Mouse (Mus musculus): ENCODE measurements around the gene Nova2.

Nova2 gene

GRCm38 (mm10) chr7:18987747-18988146 is 62.1 kb downstream of the Nova2 start:
- no peak for DNase-seq (ENCODE audit: low spot score)

- DNase-seq (ENCODE audit: low spot score), result no peak
Measured at GRCm38 (mm10) chr7:18988780-18989179, 63.1 kb downstream of the Nova2 start.

- no peak for DNase-seq (ENCODE audit: low spot score)
Measured at GRCm38 (mm10) chr7:18989995-18990394, 64.3 kb downstream of the Nova2 start.

- peak; percentile 100 for DNase-seq (ENCODE audit: low spot score)
Measured at GRCm38 (mm10) chr7:18990601-18991295, 65.1 kb downstream of the Nova2 start, which contains the start of gene Mypop. TSS of gene Mypop (plus strand) at chr7:18991245.

GRCm38 (mm10) chr7:18991660-18992293 is 66.1 kb downstream of the Nova2 start:
- no peak for DNase-seq (ENCODE audit: low spot score)

GRCm38 (mm10) chr7:18992294-18992675 is 66.6 kb downstream of the Nova2 start:
- no peak for DNase-seq (ENCODE audit: low spot score)

GRCm38 (mm10) chr7:18993036-18993435 is 67.3 kb downstream of the Nova2 start:
- DNase-seq (ENCODE audit: low spot score), result no peak

GRCm38 (mm10) chr7:18998835-18999234 is 73.1 kb downstream of the Nova2 start:
- no peak for DNase-seq (ENCODE audit: low spot score)

GRCm38 (mm10) chr7:19000421-19000820 is 74.7 kb downstream of the Nova2 start:
- no peak for DNase-seq (ENCODE audit: low spot score)

- no peak for DNase-seq (ENCODE audit: low spot score)
Measured at GRCm38 (mm10) chr7:19001066-19001806, 75.5 kb downstream of the Nova2 start.

GRCm38 (mm10) chr7:19001807-19002085 is 76.1 kb downstream of the Nova2 start:
- DNase-seq (ENCODE audit: low spot score), result no peak

- DNase-seq (ENCODE audit: low spot score), result no peak
Measured at GRCm38 (mm10) chr7:19002115-19002514, 76.4 kb downstream of the Nova2 start.

- DNase-seq (ENCODE audit: low spot score), result peak; percentile 91
Measured at GRCm38 (mm10) chr7:19002848-19003498, 77.3 kb downstream of the Nova2 start.

GRCm38 (mm10) chr7:19003902-19004630 is 78.4 kb downstream of the Nova2 start, which contains the start of gene Irf2bp1:
TSS of gene Irf2bp1 (plus strand) at chr7:19004044.
- DNase-seq (ENCODE audit: low spot score), result peak; percentile 90

- DNase-seq (ENCODE audit: low spot score), result no peak
Measured at GRCm38 (mm10) chr7:19004631-19005079, 79.0 kb downstream of the Nova2 start.

- no peak for DNase-seq (ENCODE audit: low spot score)
Measured at GRCm38 (mm10) chr7:19005417-19006121, 79.9 kb downstream of the Nova2 start.

GRCm38 (mm10) chr7:19006476-19006875 is 80.8 kb downstream of the Nova2 start:
- DNase-seq (ENCODE audit: low spot score), result peak; percentile 79

GRCm38 (mm10) chr7:19007026-19007977 is 81.6 kb downstream of the Nova2 start:
- no peak for DNase-seq (ENCODE audit: low spot score)

GRCm38 (mm10) chr7:19010581-19010980 is 84.9 kb downstream of the Nova2 start:
- DNase-seq (ENCODE audit: low spot score), result no peak

GRCm38 (mm10) chr7:19012025-19012621 is 86.4 kb downstream of the Nova2 start:
- DNase-seq (ENCODE audit: low spot score), result no peak

Data from adipocyte (in vitro differentiated cells).